Mouse (Mus musculus) G1E (cell line): ENCODE measurements at regions not wholly inside any gene's neighbourhood (a gene's known extent, or its start where the extent isn't known, plus 50 kb on each side); places are given as distances from the start of the nearest gene placed in this dataset.
A peak's percentile ranks its signal among the peaks of the same experiment; 100 is the strongest.

Experiments
- CTCF ChIP-seq: IDR thresholded peaks from 2 replicates; pipeline ENCODE4 v1.5.1; 2012; ENCODE audit warnings: low read depth, low read length, inconsistent platforms, mixed read lengths
- GATA1 ChIP-seq: IDR thresholded peaks from 2 replicates; pipeline ENCODE4 v1.6.1; 2012; ENCODE audit warnings: borderline replicate concordance, low read length, inconsistent platforms, mixed read lengths

- peak; percentile 53 for TF ChIP-seq CTCF
- TF ChIP-seq GATA1 = no peak
Measured at GRCm38 (mm10) chr3:58159384-58159783, 255.1 kb upstream of the Tsc22d2 start.
